Mouse (Mus musculus) brain, adult 2 months (tissue): Measurements from ENCODE around the gene Pgam2.
A peak's percentile ranks its signal among the peaks of the same experiment; 100 is the strongest.
"Not testable (repeated sequence)": the region's sequence is repeated elsewhere in the genome, so short reads cannot be mapped to it uniquely, and the experiment has no call there.

ENCODE experiments used
- DNase-seq: peaks from one replicate; pipeline ENCODE4 v3.0.0; 2011; ENCODE audit warnings: low read depth, low spot score

Gene Pgam2

DNA sequence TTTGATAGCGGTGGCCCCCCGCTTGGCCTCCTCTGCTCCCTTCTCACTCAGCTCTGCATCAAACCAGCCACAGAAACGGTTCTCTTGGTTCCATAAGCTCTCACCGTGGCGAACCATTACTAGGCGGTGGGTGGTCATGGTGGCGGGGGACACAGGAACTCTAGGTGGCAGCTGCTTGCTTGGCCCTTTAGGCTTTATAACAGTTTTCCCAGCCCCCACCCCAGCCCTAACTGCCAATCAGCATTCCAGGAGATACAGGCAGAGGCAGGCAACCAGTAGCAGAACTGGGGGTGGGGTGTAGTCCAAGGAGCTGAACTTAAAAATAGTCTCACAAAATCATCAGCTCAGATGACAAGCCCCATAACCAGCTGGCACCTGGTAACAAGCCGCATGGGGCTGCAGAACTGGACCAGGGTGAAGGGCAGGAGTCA, at the start of gene Pgam2:
TSS of gene Pgam2 (minus strand) at position 183 of the 431 bp plus-strand sequence.
- DNase-seq, result peak; percentile 60

DNA sequence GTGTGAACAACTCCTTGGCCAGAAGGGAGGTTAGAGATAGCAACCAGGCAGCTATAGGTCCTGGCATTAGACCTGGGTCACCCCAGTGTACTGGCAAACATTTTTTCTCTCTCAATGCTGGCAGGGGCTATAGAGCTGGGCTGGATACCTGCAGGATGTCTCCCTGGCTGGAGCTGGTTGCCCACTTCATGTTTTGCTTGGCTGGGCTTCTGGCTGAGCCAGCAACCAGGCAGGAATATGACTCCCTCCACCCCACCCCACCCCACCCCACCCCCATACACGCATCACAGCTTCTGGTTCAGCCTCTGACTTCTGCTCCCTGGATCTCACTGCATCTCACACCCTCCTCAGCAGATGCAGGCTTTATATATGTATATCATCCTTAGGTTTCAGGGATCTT, 48.8 kb upstream of the Pgam2 start:
- no peak for DNase-seq

- peak; percentile 23 for DNase-seq
Observed at GRCm38 (mm10) chr11:5851021-5851736, 47.6 kb upstream of the Pgam2 start.

DNA sequence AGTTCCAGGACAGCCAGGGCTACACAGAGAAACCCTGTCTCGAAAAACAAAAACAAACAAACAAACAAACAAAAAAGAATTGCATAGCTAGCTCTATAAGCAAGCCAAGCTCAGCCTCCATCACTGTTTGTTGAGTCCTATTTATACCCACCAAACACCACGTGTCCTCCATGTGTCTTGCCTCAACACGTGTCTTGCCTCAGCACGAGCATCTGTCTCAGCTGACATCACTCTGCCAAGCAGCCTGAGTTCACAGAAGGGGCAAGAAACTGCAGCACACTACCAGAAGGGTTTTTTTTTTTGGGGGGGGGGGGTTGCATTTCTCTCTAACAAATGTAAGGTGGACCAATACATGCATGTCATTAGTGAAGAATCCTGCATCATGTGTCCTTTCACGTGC, 46.9 kb upstream of the Pgam2 start:
- peak; percentile 41 for DNase-seq

DNA sequence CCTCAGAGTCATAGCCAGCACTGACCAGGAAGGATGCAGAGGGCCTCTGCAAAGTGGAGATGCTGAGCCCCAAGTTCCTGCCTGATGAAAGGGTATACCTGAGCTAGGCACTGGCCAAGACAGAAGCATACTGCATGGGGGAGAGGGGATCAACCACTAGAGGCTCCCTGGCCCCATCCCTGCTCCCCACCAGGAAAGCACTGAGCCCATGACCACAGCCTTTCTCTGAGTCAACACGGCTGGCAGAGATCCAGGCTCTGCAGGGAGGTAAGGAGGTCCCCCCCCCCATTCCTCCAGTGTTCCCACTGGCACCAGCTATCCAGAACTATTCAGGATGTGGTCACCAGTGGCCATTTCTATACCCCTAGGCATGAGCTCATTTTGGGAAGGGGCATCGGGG, 45.8 kb upstream of the Pgam2 start:
- DNase-seq, result no peak

DNA sequence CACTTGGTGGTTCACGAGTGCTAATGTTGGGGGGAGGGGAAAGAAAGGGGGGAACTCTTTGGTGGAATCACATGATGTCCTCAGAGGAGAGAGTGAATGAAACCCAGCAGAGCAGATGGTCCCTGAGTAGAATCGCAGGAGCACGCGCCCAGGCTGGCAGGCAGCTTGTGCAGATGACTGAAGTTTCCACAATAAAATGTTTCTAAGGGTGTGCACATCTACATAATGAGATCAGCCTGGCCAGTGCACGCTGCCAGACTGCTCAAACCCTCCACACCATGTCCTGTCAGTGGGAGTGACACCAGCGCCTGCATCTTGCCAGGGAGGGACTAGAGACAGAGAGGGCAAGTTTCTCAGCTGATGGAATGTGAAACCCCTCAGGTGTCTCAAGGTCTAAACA, 45.2 kb upstream of the Pgam2 start:
- peak; percentile 90 for DNase-seq

DNA sequence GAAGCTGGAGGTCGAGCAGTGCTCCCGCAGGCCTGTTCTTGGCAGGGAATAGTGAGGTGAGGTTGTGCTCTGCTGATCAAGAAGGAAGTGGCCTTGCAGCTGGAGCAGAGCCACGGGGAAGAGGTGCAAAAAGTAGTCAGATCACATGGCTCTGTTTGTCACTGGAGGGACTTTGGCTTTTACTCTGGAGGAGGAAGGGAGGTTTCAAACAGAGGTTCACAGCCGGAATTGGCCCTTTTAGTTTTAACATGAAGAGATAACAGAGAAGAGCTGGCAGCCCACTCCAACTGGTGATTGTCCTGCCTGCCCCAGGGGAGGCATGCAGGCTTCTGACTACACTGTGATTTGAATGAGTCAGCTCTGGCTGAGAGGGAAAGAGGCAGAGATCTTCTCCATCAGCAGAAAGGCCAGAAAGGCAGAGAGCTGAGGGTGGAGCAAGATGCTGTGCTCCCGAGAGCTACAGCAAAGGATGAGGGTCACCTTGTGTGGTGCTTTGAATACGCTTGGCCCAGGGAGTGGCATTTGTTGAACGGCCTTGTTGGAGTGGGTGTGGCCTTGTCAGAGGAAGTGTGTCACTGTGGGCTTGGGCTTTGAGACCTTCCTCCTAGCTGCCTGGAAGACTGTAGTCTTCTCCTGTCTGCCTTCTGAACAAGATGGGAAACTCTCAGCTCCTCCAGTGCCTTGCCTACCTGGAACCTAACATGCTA, 43.3 kb upstream of the Pgam2 start:
- DNase-seq, result peak; percentile 58

DNA sequence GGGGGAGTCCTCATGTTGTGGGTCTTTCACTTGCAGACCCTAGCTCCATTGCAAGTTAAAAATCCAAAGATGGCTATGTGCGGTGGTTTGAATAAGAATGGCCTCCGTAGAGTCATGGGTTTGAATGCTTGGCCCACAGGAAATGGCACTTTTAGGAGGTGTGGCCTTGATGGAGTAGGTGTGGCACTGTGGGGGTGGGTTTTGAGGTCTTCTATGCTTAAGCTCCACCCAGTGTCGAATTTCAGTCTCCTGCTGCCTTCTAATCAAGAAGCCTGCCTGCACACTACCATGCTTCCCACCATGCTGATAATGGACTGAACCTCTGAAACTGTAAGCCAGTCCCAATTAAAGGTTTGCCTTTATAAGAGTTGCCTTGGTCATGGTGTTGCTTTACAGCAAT, 39.6 kb upstream of the Pgam2 start:
- DNase-seq, result no peak

GRCm38 (mm10) chr11:5841751-5842150, 38.2 kb upstream of the Pgam2 start:
- no peak for DNase-seq

DNA sequence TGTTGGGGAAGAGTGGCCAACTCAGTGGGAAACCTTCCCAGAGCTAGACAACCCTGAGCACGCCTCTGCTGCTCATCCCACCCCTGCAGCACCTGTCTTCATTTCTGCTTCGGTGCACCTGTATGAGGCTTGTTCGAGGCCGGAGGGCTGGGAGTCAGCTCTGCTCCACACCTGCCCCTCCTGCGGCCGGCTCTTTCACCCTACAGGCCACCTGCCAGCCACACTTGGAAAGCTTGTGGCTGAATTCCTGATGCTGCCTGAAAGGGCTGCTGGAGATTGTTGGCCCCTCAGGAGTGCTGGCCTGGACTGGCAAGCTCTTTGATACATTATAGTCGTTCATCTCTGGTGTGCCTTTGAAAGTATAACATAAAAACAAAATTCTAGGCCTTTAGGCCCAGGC, 36.8 kb upstream of the Pgam2 start:
- no peak for DNase-seq

DNA sequence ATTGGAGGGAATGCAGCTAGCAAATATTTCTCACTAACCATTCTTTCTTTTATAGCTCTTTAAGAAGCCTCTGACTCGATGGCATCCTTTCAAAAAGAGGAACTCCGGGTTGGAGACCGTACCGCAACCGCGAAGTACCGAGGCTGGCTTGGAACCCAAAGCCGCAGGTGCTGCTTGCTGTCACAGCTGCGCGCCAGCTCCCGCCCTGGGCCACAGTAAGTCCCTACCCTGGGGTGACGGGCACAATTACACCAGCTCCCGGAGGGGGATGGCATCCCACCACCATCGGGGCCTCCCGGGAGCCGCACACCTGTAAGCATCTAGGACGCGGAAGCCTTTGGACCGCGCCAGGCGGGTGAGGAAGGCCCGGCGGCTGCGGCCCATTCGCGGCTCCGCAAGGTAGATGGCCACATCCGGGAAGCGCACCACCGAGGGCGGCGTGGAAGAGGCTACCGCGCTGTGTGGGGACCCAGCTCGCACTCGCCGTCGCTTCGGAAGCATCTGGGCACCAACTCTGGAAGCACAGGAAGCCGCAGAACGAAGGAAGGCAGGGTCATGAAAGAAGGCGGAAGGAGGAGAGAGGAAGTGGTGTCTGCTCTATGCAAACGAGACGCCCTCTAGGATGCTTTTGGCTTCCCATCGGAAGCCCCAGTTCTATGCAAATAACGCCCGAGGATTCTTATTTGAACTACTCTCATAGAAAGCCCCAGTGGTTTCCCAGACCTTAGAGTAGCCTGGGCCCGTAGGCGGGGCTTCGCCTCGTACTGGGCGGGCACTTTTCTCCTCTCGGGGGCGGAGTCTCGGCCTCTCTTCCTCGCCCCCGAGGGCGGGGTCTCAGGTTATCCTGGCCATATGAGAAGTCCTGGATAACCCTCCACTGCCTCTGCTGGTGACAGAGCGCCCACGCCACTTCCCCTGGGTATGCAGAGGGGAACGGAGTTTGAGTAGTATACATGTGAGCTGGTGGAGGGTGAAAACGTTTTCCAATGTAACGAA, 34.0 kb upstream of the Pgam2 start, which contains the start of gene Polm:
TSS of gene Polm (minus strand) at position 766 of the 996 bp plus-strand sequence.
- peak; percentile 95 for DNase-seq

DNA sequence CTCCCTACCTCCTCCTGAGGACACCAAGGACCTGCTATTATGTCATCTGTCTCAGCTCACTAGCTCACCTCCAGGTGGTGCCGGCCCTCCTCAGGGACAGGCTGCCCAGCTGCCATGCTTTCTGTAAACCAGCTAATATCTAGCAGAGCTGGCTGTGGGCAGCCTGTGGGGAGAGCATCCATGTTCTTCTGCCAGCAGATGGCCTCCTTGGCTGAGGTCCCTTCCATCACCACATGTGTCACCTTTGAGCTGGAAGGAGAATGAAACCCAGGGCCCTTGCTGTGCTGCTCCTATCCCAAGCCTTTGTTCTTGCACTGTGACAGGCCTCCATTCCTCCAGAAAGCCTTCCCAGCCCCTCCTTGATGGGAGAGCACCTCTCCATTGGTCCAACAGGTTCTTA, 32.6 kb upstream of the Pgam2 start:
- DNase-seq, result peak; percentile 74

DNA sequence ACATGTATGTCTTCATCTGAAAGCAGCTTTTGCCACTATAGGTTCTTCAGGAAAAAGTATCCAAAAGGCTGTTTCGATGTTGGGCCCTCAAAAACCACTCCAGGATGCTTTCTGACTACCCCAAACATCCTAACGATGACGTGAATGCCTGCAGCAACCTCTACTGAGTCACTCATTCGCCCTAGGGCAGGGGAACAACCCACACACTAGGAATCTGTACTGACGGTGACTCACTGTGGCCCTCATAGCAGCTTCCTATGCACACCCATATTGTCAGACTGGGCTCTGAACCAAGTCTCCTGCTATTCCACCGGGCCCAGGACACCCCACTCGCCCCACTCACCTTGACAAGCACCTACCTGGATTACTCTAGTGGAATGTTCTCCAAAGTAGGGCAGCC, 31.5 kb upstream of the Pgam2 start:
- peak; percentile 79 for DNase-seq

DNA sequence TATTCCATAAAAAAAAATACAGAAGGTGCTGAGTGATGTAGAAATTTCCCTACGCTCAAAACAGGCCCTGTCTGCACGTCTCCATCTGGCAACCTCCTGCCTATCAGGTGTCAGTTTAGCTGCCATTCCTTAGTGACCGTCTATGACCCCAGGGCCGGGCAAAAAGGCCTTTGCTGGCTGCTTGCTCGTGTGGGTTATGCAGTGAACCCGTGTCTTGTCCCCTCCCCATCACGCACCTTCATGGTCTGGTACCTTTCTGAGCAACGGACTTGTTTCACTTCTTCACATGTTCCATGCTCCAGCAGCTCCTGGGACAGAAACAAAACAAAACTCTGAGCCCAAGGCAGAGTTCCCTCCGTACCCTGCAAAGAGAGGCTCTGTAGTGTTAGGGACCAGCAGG, 31.0 kb upstream of the Pgam2 start:
- DNase-seq, result no peak

- DNase-seq, result no peak
Observed at GRCm38 (mm10) chr11:5829327-5829726, 25.8 kb upstream of the Pgam2 start.

DNA sequence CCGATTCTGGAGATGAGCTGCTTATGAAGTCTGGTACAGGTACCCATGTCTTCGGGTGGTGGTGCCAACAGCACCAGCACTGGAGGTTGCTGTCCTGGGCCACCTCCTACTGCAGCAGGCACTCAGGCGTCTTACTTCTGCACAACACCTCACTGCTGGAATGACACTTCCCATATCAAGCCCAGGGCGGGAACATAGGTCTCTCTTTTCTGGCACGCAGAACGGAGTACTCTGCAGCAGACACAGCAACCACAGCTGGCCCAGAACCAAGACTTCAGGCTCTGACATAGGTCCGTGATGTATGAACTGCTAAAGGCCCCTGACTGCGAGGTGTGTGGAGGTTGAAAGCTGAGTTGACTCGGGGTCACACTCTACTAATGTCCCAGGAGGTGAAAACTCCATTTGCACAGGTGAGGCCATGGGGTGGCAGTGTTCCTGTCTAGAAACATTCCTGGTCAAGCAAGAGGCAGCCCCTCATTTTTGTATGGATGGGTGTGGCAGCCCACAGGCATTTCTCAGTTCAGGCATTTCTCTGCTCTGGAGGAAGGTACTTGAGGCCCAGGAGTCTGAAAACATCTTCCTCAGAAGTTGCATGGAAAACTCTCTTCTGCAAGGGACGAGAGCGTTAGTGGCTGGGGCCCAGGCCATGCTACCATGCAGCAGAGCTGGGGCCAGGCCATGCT, 25.1 kb upstream of the Pgam2 start:
- no peak for DNase-seq

DNA sequence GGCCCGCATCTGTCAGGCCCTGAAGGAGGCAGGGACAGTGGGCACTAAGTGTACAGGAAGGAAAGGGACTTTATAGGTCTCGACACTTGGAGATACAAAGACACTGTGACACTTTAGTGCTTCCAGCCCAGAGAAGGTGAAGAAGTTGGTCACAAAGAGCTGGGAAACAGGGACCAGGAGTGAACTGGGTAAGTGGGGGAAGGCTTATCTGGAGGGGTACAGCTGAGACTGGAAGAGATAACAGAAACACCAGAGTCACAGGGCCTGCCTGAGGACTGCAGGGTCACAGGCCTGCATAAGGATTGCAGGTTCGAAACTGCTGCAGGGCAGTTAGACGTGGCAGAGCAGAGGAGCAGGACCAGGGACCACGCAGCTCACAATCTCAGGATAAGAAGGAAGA, 24.4 kb upstream of the Pgam2 start:
- DNase-seq, result no peak

- no peak for DNase-seq
Observed at GRCm38 (mm10) chr11:5825432-5825831, 21.9 kb upstream of the Pgam2 start.

DNA sequence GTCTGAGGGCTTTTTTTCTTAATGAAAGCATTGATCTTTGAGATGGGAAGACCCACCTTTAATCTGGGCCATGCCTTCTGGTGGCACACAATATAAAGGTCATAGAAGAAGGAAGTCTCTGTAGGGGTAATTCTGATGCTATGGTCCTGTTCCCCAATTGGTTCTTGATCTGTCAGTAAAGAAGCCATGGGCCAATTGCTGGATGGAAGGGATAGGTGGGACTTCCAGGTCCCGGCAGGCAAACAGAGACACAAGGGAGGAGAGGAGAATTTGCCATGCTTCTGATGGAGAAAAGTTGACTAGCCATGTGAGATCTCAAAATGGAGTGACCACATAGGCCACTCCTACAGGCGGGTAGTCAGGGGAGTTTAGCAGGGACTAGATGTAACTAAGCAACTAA, 15.7 kb upstream of the Pgam2 start:
- no peak for DNase-seq

DNA sequence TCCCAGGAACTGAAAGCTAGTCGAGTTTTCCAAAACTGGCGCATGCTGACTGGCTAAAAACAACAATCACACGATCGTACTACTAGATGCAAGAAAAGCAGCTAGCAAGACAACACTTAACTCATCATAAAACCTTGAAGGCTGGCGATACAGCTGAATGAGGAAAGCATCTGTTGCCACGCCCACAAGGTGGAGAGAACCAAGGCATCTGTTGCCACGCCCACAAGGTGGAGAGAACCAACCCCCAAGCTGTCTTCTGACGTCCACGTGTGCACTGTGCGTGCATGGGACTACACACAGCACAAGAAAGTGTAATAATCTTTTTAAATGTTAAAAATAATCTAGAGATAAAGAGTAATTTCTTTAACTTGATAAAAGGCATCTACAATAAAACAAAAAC, 9.8 kb upstream of the Pgam2 start:
- DNase-seq, result peak; percentile 20

GRCm38 (mm10) chr11:5809487-5809886, 6.0 kb upstream of the Pgam2 start:
- DNase-seq, result not testable (repeated sequence)
